Mouse (Mus musculus) limb, embryonic 10.5 days (tissue): Measurements from ENCODE around the gene Rab3b. TPM values are rescaled to one million over a fixed set of nuclear protein-coding genes. Genes with fewer than 3 reads are reported as not detected.
"Not testable (repeated sequence)": the region's sequence is repeated elsewhere in the genome, so short reads cannot be mapped to it uniquely, and the experiment has no call there.

ENCODE experiments used
- DNase-seq: peaks from one replicate; pipeline ENCODE4 v3.0.0-alpha.2; 2017; ENCODE audit warnings: low spot score
- H3K27ac ChIP-seq: fragments of 300-500 bp; sonication (generic); 2 replicates; pipeline ENCODE4 v1.5.1; 2016; ENCODE audit warnings: mild to moderate bottlenecking
- H3K27me3 ChIP-seq: fragments of 300-500 bp; sonication (generic); 2 replicates; pipeline ENCODE4 v1.6.1; 2016; ENCODE audit warnings: low read depth, mild to moderate bottlenecking; ENCODE audit not compliant: poor library complexity, severe bottlenecking
- H3K36me3 ChIP-seq: fragments of 300-500 bp; sonication (generic); 2 replicates; pipeline ENCODE4 v1.6.1; 2016; ENCODE audit warnings: mild to moderate bottlenecking, moderate library complexity
- H3K4me1 ChIP-seq: fragments of 300-500 bp; sonication (generic); 2 replicates; pipeline ENCODE4 v1.6.1; 2016
- H3K4me3 ChIP-seq: fragments of 300-500 bp; sonication (generic); 2 replicates; pipeline ENCODE4 v1.5.1; 2016; ENCODE audit warnings: mild to moderate bottlenecking, moderate library complexity
- H3K9me3 ChIP-seq: fragments of 300-500 bp; sonication (generic); replicated peaks from 2 replicates; pipeline ENCODE4 v1.6.1; 2016; ENCODE audit warnings: mild to moderate bottlenecking
- WGBS: fragments of 180-500 bp; shearing (Covaris S2); methylation state at CpG from one replicate; pipeline ENCODE4 v1.1.7; 2016; 5-methylcytosine and 5-hydroxymethylcytosine counted together
- polyA plus RNA-seq: library from polyadenylated mRNA; unstranded; fragments of >200 nt; fragmentation: Nextera tagmentation; extraction: Ambion mirVana; gene quantifications from 2 replicates; pipeline ENCODE4 v1.2.1, GENCODE M21; 2016

Gene Rab3b
- polyA plus RNA-seq, 1 experiment from 2014 or later = 11.3 TPM

- H3K27me3 ChIP-seq = no peaks in the 10 kb centered on the region
- H3K4me3 ChIP-seq = no peak overlapping the region
- WGBS = 90% methylated on average over 10 of the region's 10 CpGs
- no peak overlapping the region for H3K27ac ChIP-seq
- no peak for DNase-seq
- H3K4me1 ChIP-seq = no peaks in the 10 kb centered on the region
- no peaks in the 10 kb centered on the region for H3K36me3 ChIP-seq
- H3K9me3 ChIP-seq = no peaks in the 10 kb centered on the region
Measured at GRCm38 (mm10) chr4:108904790-108905189, 25.9 kb downstream of the Rab3b start.

- Histone ChIP-seq H3K4me1 (no peaks in the 10 kb centered on the region), H3K9me3 (no peaks in the 10 kb centered on the region), H3K27ac (no peak overlapping the region), H3K27me3 (no peaks in the 10 kb centered on the region), H3K36me3 (no peaks in the 10 kb centered on the region), H3K4me3 (no peak overlapping the region)
- DNase-seq = no peak
- 50% methylated on average over 6 of the region's 6 CpGs for WGBS
Measured at GRCm38 (mm10) chr4:108905859-108906258, 27.0 kb downstream of the Rab3b start.

GRCm38 (mm10) chr4:108907475-108907874, 28.6 kb downstream of the Rab3b start:
- H3K27ac ChIP-seq = no peak overlapping the region
- no peak for DNase-seq
- no peaks in the 10 kb centered on the region for H3K9me3 ChIP-seq
- H3K27me3 ChIP-seq = no peaks in the 10 kb centered on the region
- H3K4me3 ChIP-seq = no peak overlapping the region
- no peaks in the 10 kb centered on the region for H3K4me1 ChIP-seq
- H3K36me3 ChIP-seq = no peaks in the 10 kb centered on the region

- no peaks in the 10 kb centered on the region for H3K4me1 ChIP-seq
- H3K4me3 ChIP-seq = no peak overlapping the region
- no peak for DNase-seq
- no peaks in the 10 kb centered on the region for H3K9me3 ChIP-seq
- H3K36me3 ChIP-seq = no peaks in the 10 kb centered on the region
- WGBS = 74% methylated on average over 8 of the region's 8 CpGs
- no peak overlapping the region for H3K27ac ChIP-seq
- no peaks in the 10 kb centered on the region for H3K27me3 ChIP-seq
Measured at GRCm38 (mm10) chr4:108909872-108910425, 31.1 kb downstream of the Rab3b start.

- Histone ChIP-seq H3K4me3 (no peak overlapping the region), H3K36me3 (no peaks in the 10 kb centered on the region), H3K27me3 (no peaks in the 10 kb centered on the region), H3K9me3 (no peaks in the 10 kb centered on the region), H3K4me1 (no peaks in the 10 kb centered on the region), H3K27ac (no peak overlapping the region)
- no peak for DNase-seq
- WGBS = 60% methylated on average over 2 of the region's 2 CpGs
Measured at GRCm38 (mm10) chr4:108911866-108912265, 33.0 kb downstream of the Rab3b start.

GRCm38 (mm10) chr4:108913180-108913579, 34.3 kb downstream of the Rab3b start:
- H3K36me3 ChIP-seq = no peaks in the 10 kb centered on the region
- H3K4me1 ChIP-seq = no peaks in the 10 kb centered on the region
- no peaks in the 10 kb centered on the region for H3K9me3 ChIP-seq
- H3K27ac ChIP-seq = no peak overlapping the region
- no peaks in the 10 kb centered on the region for H3K27me3 ChIP-seq
- WGBS = 78% methylated on average over 2 of the region's 2 CpGs
- H3K4me3 ChIP-seq = no peak overlapping the region
- no peak for DNase-seq

- H3K27ac ChIP-seq = no peak overlapping the region
- H3K27me3 ChIP-seq = no peaks in the 10 kb centered on the region
- no peaks in the 10 kb centered on the region for H3K4me1 ChIP-seq
- no peak for DNase-seq
- H3K4me3 ChIP-seq = no peak overlapping the region
- no peaks in the 10 kb centered on the region for H3K36me3 ChIP-seq
- 85% methylated on average over 6 of the region's 6 CpGs for WGBS
- H3K9me3 ChIP-seq = no peaks in the 10 kb centered on the region
Measured at GRCm38 (mm10) chr4:108914391-108914790, 35.5 kb downstream of the Rab3b start.

- no peak overlapping the region for H3K27ac ChIP-seq
- WGBS = 78% methylated on average over 11 of the region's 11 CpGs
- H3K9me3 ChIP-seq = no peaks in the 10 kb centered on the region
- H3K4me3 ChIP-seq = no peak overlapping the region
- no peaks in the 10 kb centered on the region for H3K36me3 ChIP-seq
- H3K4me1 ChIP-seq = no peaks in the 10 kb centered on the region
- DNase-seq = no peak
- H3K27me3 ChIP-seq = no peaks in the 10 kb centered on the region
Measured at GRCm38 (mm10) chr4:108915101-108915500, 36.2 kb downstream of the Rab3b start.

GRCm38 (mm10) chr4:108917654-108918053, 38.8 kb downstream of the Rab3b start:
- no peaks in the 10 kb centered on the region for H3K9me3 ChIP-seq
- H3K4me3 ChIP-seq = no peak overlapping the region
- no peak overlapping the region for H3K27ac ChIP-seq
- no peak for DNase-seq
- H3K27me3 ChIP-seq = no peaks in the 10 kb centered on the region
- WGBS = 88% methylated on average over 3 of the region's 3 CpGs
- H3K4me1 ChIP-seq = no peaks in the 10 kb centered on the region
- H3K36me3 ChIP-seq = no peaks in the 10 kb centered on the region

- H3K9me3 ChIP-seq, H3K4me1 ChIP-seq, DNase-seq, H3K4me3 ChIP-seq, H3K36me3 ChIP-seq, H3K27ac ChIP-seq, H3K27me3 ChIP-seq: not testable (repeated sequence)
- WGBS = 82% methylated on average over 9 of the region's 9 CpGs
Measured at GRCm38 (mm10) chr4:108927945-108928344, 49.1 kb downstream of the Rab3b start.

- Histone ChIP-seq H3K9me3 (no peaks in the 10 kb centered on the region), H3K4me3 (no peak overlapping the region), H3K27ac (no peak overlapping the region), H3K36me3 (no peaks in the 10 kb centered on the region), H3K4me1 (no peaks in the 10 kb centered on the region), H3K27me3 (no peaks in the 10 kb centered on the region)
- 67% methylated on average over 1 of the region's 1 CpGs for WGBS
- DNase-seq = no peak
Measured at GRCm38 (mm10) chr4:108933163-108933562, 54.3 kb downstream of the Rab3b start.

- DNase-seq = no peak
- Histone ChIP-seq H3K9me3 (no peaks in the 10 kb centered on the region), H3K4me1 (no peaks in the 10 kb centered on the region), H3K4me3 (no peak overlapping the region), H3K27ac (no peak overlapping the region), H3K27me3 (no peaks in the 10 kb centered on the region), H3K36me3 (no peaks in the 10 kb centered on the region)
- WGBS = 95% methylated on average over 4 of the region's 4 CpGs
Measured at GRCm38 (mm10) chr4:108934856-108935255, 56.0 kb downstream of the Rab3b start.

GRCm38 (mm10) chr4:108937848-108938771, 59.2 kb downstream of the Rab3b start:
- DNase-seq = no peak
- Histone ChIP-seq H3K4me3 (no peak overlapping the region), H3K27me3 (no peaks in the 10 kb centered on the region), H3K27ac (no peak overlapping the region), H3K36me3 (no peaks in the 10 kb centered on the region), H3K9me3 (no peaks in the 10 kb centered on the region), H3K4me1 (no peaks in the 10 kb centered on the region)
- 73% methylated on average over 12 of the region's 12 CpGs for WGBS
